Mouse (Mus musculus): ENCODE results near the gene Ereg. TPM values are rescaled to one million over a fixed set of nuclear protein-coding genes. Genes with fewer than 3 reads are reported as not detected.

Ereg gene
- not detected for polyA plus RNA-seq (2015; fragmentation: Illumina TruSeq; extraction: RNeasy Lipid Tissue Mini Kit (QIAGEN cat#74804); ENCODE audit: low read depth, low replicate concordance)

GRCm38 (mm10) chr5:91074450-91074950 is at the start of gene Ereg:
Gene Ereg (plus strand): TSS chr5:91074622.

GRCm38 (mm10) chr5:91027164-91027563 is 47.3 kb upstream of the Ereg start, which contains the start of gene Epgn:
Gene Epgn (plus strand): TSS chr5:91027464.

GRCm38 (mm10) chr5:91139446-91139873 is 65.0 kb downstream of the Ereg start, which contains the start of gene Areg:
Gene Areg (plus strand): TSS chr5:91139599.

Other genes with a start within 250 kb of the Ereg start
- gene Cxcl1, start 183.4 kb upstream of the Ereg start, polyA plus RNA-seq (2015; fragmentation: Illumina TruSeq; extraction: RNeasy Lipid Tissue Mini Kit (QIAGEN cat#74804); ENCODE audit: low read depth, low replicate concordance) = not detected
- gene Cxcl2, start 170.8 kb upstream of the Ereg start, polyA plus RNA-seq (2015; fragmentation: Illumina TruSeq; extraction: RNeasy Lipid Tissue Mini Kit (QIAGEN cat#74804); ENCODE audit: low read depth, low replicate concordance) = not detected
- 16.9 TPM for gene Mthfd2l, start 143.5 kb upstream of the Ereg start, polyA plus RNA-seq (2015; fragmentation: Illumina TruSeq; extraction: RNeasy Lipid Tissue Mini Kit (QIAGEN cat#74804); ENCODE audit: low read depth, low replicate concordance)
- not detected for gene Epgn, start 47.2 kb upstream of the Ereg start, polyA plus RNA-seq (2015; fragmentation: Illumina TruSeq; extraction: RNeasy Lipid Tissue Mini Kit (QIAGEN cat#74804); ENCODE audit: low read depth, low replicate concordance)
- gene Areg, start 65.0 kb downstream of the Ereg start, polyA plus RNA-seq (2015; fragmentation: Illumina TruSeq; extraction: RNeasy Lipid Tissue Mini Kit (QIAGEN cat#74804); ENCODE audit: low read depth, low replicate concordance) = not detected